Mouse (Mus musculus) embryonic facial prominence, embryonic 11.5 days (tissue): ENCODE measurements around the gene Cdkl3. TPM values are rescaled to one million over a fixed set of nuclear protein-coding genes. Genes with fewer than 3 reads are reported as not detected.

Source experiments
- ATAC-seq: fragments of 200-750 bp; cut with Nextera tagmentation; replicated peaks from 2 replicates; pipeline ENCODE4 v1.8.0; 2017; ENCODE audit warnings: low read depth; ENCODE audit not compliant: insufficient number of reproducible peaks, low FRiP score, low TSS enrichment
- DNase-seq: peaks from one replicate; pipeline ENCODE4 v3.0.0-alpha.2; 2015; ENCODE audit warnings: low spot score
- H3K27ac ChIP-seq: fragments of 300-500 bp; sonication (generic); replicated peaks from 2 replicates; pipeline ENCODE4 v1.5.1; 2014; ENCODE audit warnings: mild to moderate bottlenecking, low read depth, low read length, control low read depth
- H3K27me3 ChIP-seq: fragments of 300-500 bp; sonication (generic); 2 replicates; pipeline ENCODE4 v1.6.1; 2014; ENCODE audit warnings: mild to moderate bottlenecking, low read length, moderate library complexity, mixed read lengths; ENCODE audit not compliant: control insufficient read depth, insufficient read depth
- H3K36me3 ChIP-seq: fragments of 300-500 bp; sonication (generic); replicated peaks from 2 replicates; pipeline ENCODE4 v1.6.1; 2014; ENCODE audit warnings: low read depth, mild to moderate bottlenecking, low read length, moderate library complexity, mixed read lengths; ENCODE audit not compliant: control insufficient read depth, insufficient read depth
- H3K4me1 ChIP-seq: fragments of 300-500 bp; sonication (generic); 2 replicates; pipeline ENCODE4 v1.6.1; 2014; ENCODE audit warnings: low read length, mixed read lengths; ENCODE audit not compliant: control insufficient read depth, insufficient read depth
- H3K4me2 ChIP-seq: fragments of 300-500 bp; sonication (generic); 2 replicates; pipeline ENCODE4 v1.6.1; 2014; ENCODE audit warnings: low read depth, mild to moderate bottlenecking, control low read depth, low read length, moderate library complexity
- H3K4me3 ChIP-seq: fragments of 300-500 bp; sonication (generic); 2 replicates; pipeline ENCODE4 v1.5.1; 2014; ENCODE audit warnings: low read depth, low read length, control low read depth
- H3K9ac ChIP-seq: fragments of 300-500 bp; sonication (generic); replicated peaks from 2 replicates; pipeline ENCODE4 v1.6.1; 2014; ENCODE audit warnings: mild to moderate bottlenecking, control low read depth, low read length
- H3K9me3 ChIP-seq: fragments of 300-500 bp; sonication (generic); replicated peaks from 2 replicates; pipeline ENCODE4 v1.6.1; 2016; ENCODE audit warnings: mild to moderate bottlenecking, low read length, inconsistent platforms, mixed read lengths; ENCODE audit not compliant: control insufficient read depth
- WGBS: fragments of 180-500 bp; shearing (Covaris S2); extraction: QIAGEN DNeasy Blood & Tissue Kit; methylation state at CpG from one replicate; pipeline ENCODE4 v1.1.7; 2014; 5-methylcytosine and 5-hydroxymethylcytosine counted together
- polyA plus RNA-seq: library from polyadenylated mRNA; unstranded; fragments of >200 nt; fragmentation: Nextera tagmentation; extraction: Ambion mirVana; gene quantifications from 2 replicates; pipeline ENCODE4 v1.2.1, GENCODE M21; 2014

Gene Cdkl3
- polyA plus RNA-seq, 1 experiment from 2014 or later: 9.5 TPM

DNA sequence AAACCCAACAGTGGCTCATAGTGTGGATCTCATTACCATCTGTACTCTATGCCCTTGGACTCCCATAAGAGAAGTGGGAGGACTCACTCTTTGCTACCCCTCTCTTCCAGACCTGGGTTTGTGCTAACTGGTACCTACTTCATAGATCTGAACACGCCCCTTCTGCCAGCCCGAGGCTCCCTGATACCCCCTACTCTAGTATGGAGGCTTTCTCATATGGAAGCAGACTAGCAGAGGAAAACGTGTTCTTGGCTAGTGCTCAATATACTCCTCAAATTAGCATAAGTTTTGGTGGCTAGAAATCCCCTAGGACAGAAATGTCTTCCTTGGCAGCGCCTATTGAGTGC, 81.8 kb downstream of the Cdkl3 start:
- no peak for ATAC-seq
- no peak overlapping the region for H3K27ac ChIP-seq
- H3K4me2 ChIP-seq: no peak overlapping the region

GRCm38 (mm10) chr11:52086204-52086864, 82.3 kb downstream of the Cdkl3 start:
- no peak for DNase-seq
- no peak overlapping the region for H3K27ac ChIP-seq
- H3K27me3 ChIP-seq: no peaks in the 10 kb centered on the region
- H3K9ac ChIP-seq: no peak overlapping the region
- no peak overlapping the region for H3K4me2 ChIP-seq
- no peaks in the 10 kb centered on the region for H3K36me3 ChIP-seq
- ATAC-seq: no peak
- H3K9me3 ChIP-seq: no peaks in the 10 kb centered on the region
- no peaks in the 10 kb centered on the region for H3K4me1 ChIP-seq
- no peak overlapping the region for H3K4me3 ChIP-seq
- WGBS: 29% methylated on average over 9 of the region's 9 CpGs

More for the DNA sequence above, 81.8 kb downstream of the Cdkl3 start:
- DNase-seq: no peak
- no peak overlapping the region for H3K9ac ChIP-seq
- no peaks in the 10 kb centered on the region for H3K36me3 ChIP-seq
- no peaks in the 10 kb centered on the region for H3K4me1 ChIP-seq
- H3K27me3 ChIP-seq: no peaks in the 10 kb centered on the region
- 59% methylated on average over 4 of the region's 4 CpGs for WGBS
- no peak overlapping the region for H3K4me3 ChIP-seq
- H3K9me3 ChIP-seq: no peaks in the 10 kb centered on the region

DNA sequence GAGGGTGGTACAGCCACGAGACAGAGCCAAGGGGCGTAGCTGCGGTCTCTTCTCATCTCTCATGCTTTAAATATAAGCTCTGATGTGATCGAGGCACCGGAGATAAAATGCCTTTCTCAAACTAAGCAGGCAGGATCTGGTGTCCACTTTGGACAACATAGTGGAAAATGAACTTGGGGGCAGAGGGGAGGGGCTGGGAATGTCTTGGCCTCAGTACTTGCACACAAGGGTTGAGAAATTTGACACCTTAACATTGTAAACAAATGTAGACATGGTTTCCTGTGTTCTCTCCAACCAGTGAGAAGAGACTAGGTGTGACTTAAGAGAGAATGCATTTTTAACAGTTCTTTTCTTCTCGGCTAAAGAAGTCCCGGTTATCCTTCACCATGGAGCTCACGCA, 85.3 kb downstream of the Cdkl3 start:
- Histone ChIP-seq H3K9ac (no peak overlapping the region), H3K4me2 (no peak overlapping the region), H3K27ac (no peak overlapping the region), H3K27me3 (no peaks in the 10 kb centered on the region), H3K4me1 (no peaks in the 10 kb centered on the region), H3K9me3 (no peaks in the 10 kb centered on the region), H3K4me3 (no peak overlapping the region), H3K36me3 (no peaks in the 10 kb centered on the region)
- 67% methylated on average over 8 of the region's 8 CpGs for WGBS
- ATAC-seq (no peak), DNase-seq (no peak)

DNA sequence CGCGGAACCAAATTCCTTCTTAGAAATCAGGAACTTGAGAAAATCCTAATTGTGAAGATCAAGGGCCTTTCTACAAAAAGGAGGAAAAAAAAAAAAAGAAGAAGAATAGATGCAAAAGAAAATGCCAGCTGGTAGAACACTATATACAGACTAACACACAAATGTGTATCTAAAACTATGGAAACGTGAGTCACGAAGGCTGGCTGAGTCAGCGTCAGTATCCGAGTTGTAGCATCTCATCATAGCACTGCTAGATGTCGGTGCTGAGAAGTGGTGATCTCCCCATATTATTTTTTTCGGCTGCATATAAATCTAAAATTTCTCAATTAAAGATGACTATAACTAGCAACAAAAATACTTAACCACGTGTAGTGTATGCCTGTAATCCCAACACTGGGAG, 87.2 kb downstream of the Cdkl3 start:
- Histone ChIP-seq H3K9me3 (no peaks in the 10 kb centered on the region), H3K4me2 (no peak overlapping the region), H3K9ac (no peak overlapping the region), H3K27ac (no peak overlapping the region), H3K27me3 (no peaks in the 10 kb centered on the region), H3K36me3 (no peaks in the 10 kb centered on the region), H3K4me3 (no peak overlapping the region), H3K4me1 (no peaks in the 10 kb centered on the region)
- DNase-seq: no peak
- 85% methylated on average over 9 of the region's 9 CpGs for WGBS
- ATAC-seq: no peak

GRCm38 (mm10) chr11:52094568-52094967, 90.5 kb downstream of the Cdkl3 start:
- no peak overlapping the region for H3K4me3 ChIP-seq
- H3K9ac ChIP-seq: no peak overlapping the region
- H3K27me3 ChIP-seq: no peaks in the 10 kb centered on the region
- H3K4me1 ChIP-seq: no peaks in the 10 kb centered on the region
- H3K36me3 ChIP-seq: no peaks in the 10 kb centered on the region
- H3K4me2 ChIP-seq: no peak overlapping the region
- WGBS: 67% methylated on average over 5 of the region's 5 CpGs
- DNase-seq (no peak), ATAC-seq (no peak)
- no peak overlapping the region for H3K27ac ChIP-seq
- H3K9me3 ChIP-seq: no peaks in the 10 kb centered on the region

DNA sequence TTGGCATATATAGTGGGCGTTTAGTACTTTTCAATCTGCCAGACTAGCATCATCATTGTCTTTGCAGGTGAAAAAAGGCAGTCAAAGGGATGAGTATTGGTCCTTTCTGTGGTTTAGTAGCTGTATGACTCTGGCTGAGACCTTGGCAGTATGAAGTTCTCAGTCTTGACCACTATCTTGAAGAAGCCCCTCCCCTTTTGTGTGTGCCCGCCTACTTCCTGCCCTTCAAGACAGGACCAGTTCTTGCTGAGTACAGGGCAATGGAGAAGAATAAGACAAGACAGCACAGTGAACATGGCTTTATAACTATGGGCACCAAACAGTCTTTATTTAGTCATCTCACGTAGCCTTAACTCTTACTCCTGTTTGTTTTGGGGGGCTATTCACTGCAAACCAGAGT, 93.0 kb downstream of the Cdkl3 start:
- no peak for DNase-seq
- no peaks in the 10 kb centered on the region for H3K27me3 ChIP-seq
- no peaks in the 10 kb centered on the region for H3K9me3 ChIP-seq
- H3K4me3 ChIP-seq: no peak overlapping the region
- H3K36me3 ChIP-seq: no peaks in the 10 kb centered on the region
- H3K9ac ChIP-seq: no peak overlapping the region
- no peak for ATAC-seq
- H3K27ac ChIP-seq: no peak overlapping the region
- no peaks in the 10 kb centered on the region for H3K4me1 ChIP-seq
- WGBS: 70% methylated on average over 3 of the region's 3 CpGs
- H3K4me2 ChIP-seq: no peak overlapping the region

DNA sequence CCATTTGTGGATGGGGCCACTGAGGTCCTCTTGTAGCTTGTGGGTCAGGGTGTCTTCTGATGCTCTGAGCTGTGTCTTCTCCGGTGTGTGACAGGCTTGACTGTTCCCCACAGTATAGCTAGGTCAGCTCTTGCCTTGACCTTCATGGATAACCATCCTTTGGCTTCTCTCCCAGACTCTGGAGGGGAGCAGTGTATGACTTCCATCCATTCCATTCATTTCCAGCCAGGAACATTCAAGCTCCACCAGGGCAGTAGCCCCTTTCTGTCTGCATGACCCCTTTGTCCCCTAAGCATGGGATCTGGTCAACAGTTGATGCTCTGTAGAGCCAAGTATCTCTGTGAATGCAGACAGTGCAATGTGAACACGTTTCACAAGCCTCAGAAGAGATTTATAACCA, 93.6 kb downstream of the Cdkl3 start:
- H3K27me3 ChIP-seq: no peaks in the 10 kb centered on the region
- no peak overlapping the region for H3K4me2 ChIP-seq
- no peak overlapping the region for H3K4me3 ChIP-seq
- 76% methylated on average over 2 of the region's 2 CpGs for WGBS
- ATAC-seq (no peak), DNase-seq (no peak)
- no peak overlapping the region for H3K27ac ChIP-seq
- no peaks in the 10 kb centered on the region for H3K36me3 ChIP-seq
- no peak overlapping the region for H3K9ac ChIP-seq
- H3K4me1 ChIP-seq: no peaks in the 10 kb centered on the region
- no peaks in the 10 kb centered on the region for H3K9me3 ChIP-seq

- Histone ChIP-seq H3K4me3 (peak within 1 kb of the TSS; percentile 97), H3K9me3 (no peaks in the 10 kb centered on the region), H3K27ac (peak within 1 kb of the TSS; percentile 96), H3K4me1 (no peaks in the 10 kb centered on the region), H3K9ac (peak within 1 kb of the TSS; percentile 99), H3K36me3 (no peaks in the 10 kb centered on the region), H3K4me2 (peak within 1 kb of the TSS; percentile 70), H3K27me3 (no peaks in the 10 kb centered on the region)
- ATAC-seq: peak; percentile 98
- WGBS: 1% methylated on average over 50 of the region's 53 CpGs
- DNase-seq: peak; percentile 99
Observed at GRCm38 (mm10) chr11:52098398-52098946, 94.5 kb downstream of the Cdkl3 start, which contains the start of gene Ppp2ca. Ppp2ca (plus strand) TSS chr11:52098681.
